Mouse (Mus musculus) neural tube, embryonic 14.5 days (tissue): ENCODE measurements around the gene Bex6. TPM values are rescaled to one million over a fixed set of nuclear protein-coding genes. Genes with fewer than 3 reads are reported as not detected.
"Not testable (repeated sequence)": the region's sequence is repeated elsewhere in the genome, so short reads cannot be mapped to it uniquely, and the experiment has no call there.

Experiments
- ATAC-seq: fragments of 200-750 bp; cut with Nextera tagmentation; 2 replicates; pipeline ENCODE4 v1.8.0; 2017; ENCODE audit warnings: low read depth, mild to moderate bottlenecking, moderate TSS enrichment, moderate library complexity
- H3K27ac ChIP-seq: fragments of 300-500 bp; sonication (generic); 2 replicates; pipeline ENCODE4 v1.5.1; 2014; ENCODE audit warnings: low read depth, mild to moderate bottlenecking, control low read depth, low read length, moderate library complexity, mixed read lengths
- H3K27me3 ChIP-seq: fragments of 300-500 bp; sonication (generic); 2 replicates; pipeline ENCODE4 v1.6.1; 2014; ENCODE audit warnings: low read length; ENCODE audit not compliant: control insufficient read depth, insufficient read depth
- H3K36me3 ChIP-seq: fragments of 300-500 bp; sonication (generic); 2 replicates; pipeline ENCODE4 v1.6.1; 2014; ENCODE audit warnings: low read length, mixed read lengths; ENCODE audit not compliant: control insufficient read depth, insufficient read depth
- H3K4me1 ChIP-seq: fragments of 300-500 bp; sonication (generic); 2 replicates; pipeline ENCODE4 v1.6.1; 2014; ENCODE audit warnings: low read length; ENCODE audit not compliant: control insufficient read depth, insufficient read depth
- H3K4me2 ChIP-seq: fragments of 300-500 bp; sonication (generic); 2 replicates; pipeline ENCODE4 v1.6.1; 2014; ENCODE audit warnings: mild to moderate bottlenecking, low read depth, low read length, control low read depth
- H3K4me3 ChIP-seq: fragments of 300-500 bp; sonication (generic); 2 replicates; pipeline ENCODE4 v1.5.1; 2014; ENCODE audit warnings: low read depth, low read length, control low read depth, mixed read lengths
- H3K9ac ChIP-seq: fragments of 300-500 bp; sonication (generic); replicated peaks from 2 replicates; pipeline ENCODE4 v1.6.1; 2014; ENCODE audit warnings: low read depth, mild to moderate bottlenecking, control low read depth, low read length, mixed read lengths
- H3K9me3 ChIP-seq: fragments of 300-500 bp; sonication (generic); 2 replicates; pipeline ENCODE4 v1.6.1; 2016; ENCODE audit warnings: low read length; ENCODE audit not compliant: control insufficient read depth
- WGBS: fragments of 180-500 bp; shearing (Covaris S2); extraction: QIAGEN DNeasy Blood & Tissue Kit; methylation state at CpG from one replicate; pipeline ENCODE4 v1.1.7; 2014; 5-methylcytosine and 5-hydroxymethylcytosine counted together
- polyA plus RNA-seq: library from polyadenylated mRNA; unstranded; fragments of >200 nt; fragmentation: Nextera tagmentation; extraction: Ambion mirVana; gene quantifications from 2 replicates; pipeline ENCODE4 v1.2.1, GENCODE M21; 2014

The Bex6 gene
- polyA plus RNA-seq, 1 experiment from 2014 or later: not detected

- WGBS: 93% methylated on average over 3 of the region's 3 CpGs
- not testable (repeated sequence) for ATAC-seq, H3K4me3 ChIP-seq, H3K4me1 ChIP-seq, H3K27me3 ChIP-seq, H3K9ac ChIP-seq, H3K36me3 ChIP-seq, H3K4me2 ChIP-seq, H3K27ac ChIP-seq, H3K9me3 ChIP-seq
Measured at GRCm38 (mm10) chr16:32232050-32232449, 52.4 kb downstream of the Bex6 start.

Other genes starting within 250 kb of the Bex6 start
- gene Pigz, start 246.0 kb upstream of the Bex6 start, polyA plus RNA-seq: 3.9 and 5.0 TPM in 2 replicates
- 115 and 124 TPM in 2 replicates for gene 0610012G03Rik, start 231.3 kb upstream of the Bex6 start, polyA plus RNA-seq
- 92.0 and 92.9 TPM in 2 replicates for gene Ncbp2, start 231.3 kb upstream of the Bex6 start, polyA plus RNA-seq
- 13.2 and 13.7 TPM in 2 replicates for gene Senp5, start 176.5 kb upstream of the Bex6 start, polyA plus RNA-seq
- 28.1 and 34.5 TPM in 2 replicates for gene Pak2, start 100.5 kb upstream of the Bex6 start, polyA plus RNA-seq
- gene Pigx, start 80.1 kb upstream of the Bex6 start, polyA plus RNA-seq: 104 and 115 TPM in 2 replicates
- gene Cep19, start 80.0 kb upstream of the Bex6 start, polyA plus RNA-seq: 50.9 and 58.3 TPM in 2 replicates
- gene Nrros, start 14.2 kb upstream of the Bex6 start, polyA plus RNA-seq: 2.5 and 7.7 TPM in 2 replicates
- 13.9 and 17.9 TPM in 2 replicates for gene Fbxo45, start 67.3 kb downstream of the Bex6 start, polyA plus RNA-seq
- 12.8 and 17.6 TPM in 2 replicates for gene Wdr53, start 67.4 kb downstream of the Bex6 start, polyA plus RNA-seq
- 0.15 TPM in 1 of 2 replicates, not detected in the other for gene Smco1, start 91.6 kb downstream of the Bex6 start, polyA plus RNA-seq
- 21.5 and 23.2 TPM in 2 replicates for gene Rnf168, start 97.6 kb downstream of the Bex6 start, polyA plus RNA-seq
- 24.3 and 31.2 TPM in 2 replicates for gene Ubxn7, start 152.4 kb downstream of the Bex6 start, polyA plus RNA-seq
- gene Tm4sf19, start 220.7 kb downstream of the Bex6 start, polyA plus RNA-seq: not detected in 2 replicates
- 35.1 and 41.2 TPM in 2 replicates for gene Tctex1d2, start 239.9 kb downstream of the Bex6 start, polyA plus RNA-seq